Mouse (Mus musculus) mammary gland, adult 2 months (tissue): Measurements from ENCODE around the gene Tollip. TPM values are rescaled to one million over a fixed set of nuclear protein-coding genes. Genes with fewer than 3 reads are reported as not detected.

Experiments
- polyA plus RNA-seq: library from polyadenylated mRNA; depleted of rRNA; stranded (reverse); fragments of >200 nt; gene quantifications from 2 replicates; pipeline ENCODE4 v1.2.3, GENCODE M21; 2012; ENCODE audit warnings: low replicate concordance; rRNA removed

Tollip gene
- 59.3 and 85.8 TPM in 2 replicates for polyA plus RNA-seq

GRCm38 (mm10) chr7:141918407-141918806, at the start of gene Tollip:
Tollip (minus strand) TSS chr7:141918507.

GRCm38 (mm10) chr7:141948906-141949798, 30.8 kb upstream of the Tollip start, which contains the start of gene Brsk2:
Brsk2 (plus strand) TSS chr7:141949751.

DNA sequence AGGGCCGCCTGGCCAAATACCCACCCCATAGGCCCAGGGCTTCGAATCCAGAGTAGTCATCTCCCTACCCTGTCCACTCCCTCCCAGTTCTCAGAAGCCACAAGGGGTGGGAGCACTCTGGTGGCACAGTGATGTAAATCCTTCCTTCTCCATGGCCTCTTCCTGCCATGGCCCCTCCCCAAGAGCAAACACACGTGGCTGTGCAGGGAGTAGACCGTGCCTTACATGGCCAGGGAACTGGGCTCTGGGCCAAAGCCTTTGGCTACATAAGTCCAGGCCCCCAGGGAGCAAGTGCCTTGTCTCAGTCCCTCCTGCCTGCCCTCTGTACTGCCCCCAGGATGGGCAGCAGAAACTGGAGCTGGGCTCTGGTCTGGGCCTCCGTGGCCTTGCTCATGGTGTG, 79.5 kb downstream of the Tollip start, which contains the start of gene Muc5b:
TSS of gene Muc5b (plus strand) at position 292 of the 400 bp plus-strand sequence.

Other genes starting within 250 kb of the Tollip start
- gene Muc2, start 228.2 kb downstream of the Tollip start, polyA plus RNA-seq: 0.40 and 0.54 TPM in 2 replicates
- gene Muc5ac, start 129.5 kb downstream of the Tollip start, polyA plus RNA-seq: 0.03 and 0.05 TPM in 2 replicates
- gene Muc5b, start 79.4 kb downstream of the Tollip start, polyA plus RNA-seq: 0.01 TPM in 1 of 2 replicates, not detected in the other
- gene Brsk2, start 31.2 kb upstream of the Tollip start, polyA plus RNA-seq: 0.13 and 0.22 TPM in 2 replicates
- 34.6 and 50.5 TPM in 2 replicates for gene Mob2, start 142.6 kb upstream of the Tollip start, polyA plus RNA-seq
- 5.9 and 13.7 TPM in 2 replicates for gene Dusp8, start 177.3 kb upstream of the Tollip start, polyA plus RNA-seq
- not detected in 2 replicates for gene Gm45618, start 202.2 kb upstream of the Tollip start, polyA plus RNA-seq
- gene Gm39115, start 217.5 kb upstream of the Tollip start, polyA plus RNA-seq: not detected in 2 replicates
- not detected in 2 replicates for gene Gm45337, start 226.1 kb upstream of the Tollip start, polyA plus RNA-seq
- gene Gm29735, start 238.6 kb upstream of the Tollip start, polyA plus RNA-seq: not detected in 2 replicates
- gene Gm4553, start 247.2 kb upstream of the Tollip start, polyA plus RNA-seq: not detected in 2 replicates